Mouse (Mus musculus): ENCODE measurements around the gene Myh14.

The Myh14 gene

DNA sequence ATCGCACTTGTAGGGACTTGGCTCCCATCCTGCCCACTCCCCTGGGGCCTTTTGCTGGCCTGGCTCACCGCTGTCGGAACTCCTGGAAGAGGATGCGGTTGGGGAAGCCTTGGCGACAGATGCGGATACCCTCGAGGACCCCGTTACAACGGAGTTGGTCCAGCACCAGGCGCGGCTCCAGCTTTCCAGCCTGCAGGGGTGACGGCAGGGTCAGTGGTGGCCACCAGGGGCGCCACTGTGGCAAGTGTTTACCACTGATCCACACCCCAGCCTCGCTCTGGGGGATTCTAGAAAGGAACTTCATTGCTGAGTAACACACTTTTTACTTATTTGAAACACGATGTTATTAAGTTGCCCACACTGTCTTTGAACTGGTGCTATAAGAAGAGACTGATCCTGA is 37.2 kb downstream of the Myh14 start:
- peak in 1 of 2 experiments; percentile 65 for DNase-seq (ENCODE audit: low spot score in 2 of 2)

DNA sequence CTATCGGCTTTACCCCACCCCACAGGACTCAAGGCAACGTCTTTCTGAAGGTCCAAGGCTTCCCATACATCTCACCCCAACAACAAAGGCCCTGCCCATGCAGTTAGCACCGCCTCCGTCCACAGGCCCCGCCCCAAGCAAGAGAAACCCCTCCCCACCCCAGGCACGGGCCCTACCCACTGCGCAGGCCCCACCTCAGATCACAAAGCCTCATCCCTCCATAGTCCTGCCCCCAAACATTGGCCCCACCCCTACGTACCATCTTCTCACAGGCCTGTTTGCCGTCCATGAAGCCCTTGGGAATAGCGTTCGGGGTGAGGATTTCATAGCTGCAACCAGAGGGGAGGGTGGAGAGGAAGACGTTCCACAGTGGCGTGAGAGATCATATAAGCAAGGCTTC is 38.0 kb downstream of the Myh14 start:
- DNase-seq (ENCODE audit: low spot score in 2 of 2): no peak

DNA sequence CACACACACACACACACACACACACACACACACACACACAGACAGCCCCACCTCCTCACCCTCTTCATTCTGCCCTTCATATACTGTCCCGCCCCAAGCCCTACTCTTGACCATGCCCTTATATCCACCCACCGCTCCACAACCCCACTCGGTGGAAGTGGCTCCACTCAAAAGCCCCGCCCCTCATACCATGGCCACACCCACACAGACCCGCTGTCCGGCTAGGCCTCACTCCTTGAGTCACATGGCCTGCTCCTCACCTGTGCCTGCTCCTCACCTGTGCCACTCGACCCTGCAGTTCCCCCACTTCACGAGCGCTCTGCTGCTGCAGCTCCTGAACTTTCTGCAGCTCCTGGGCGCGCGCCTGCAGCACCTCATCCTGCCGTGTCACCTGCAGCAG is 40.2 kb downstream of the Myh14 start:
- no peak for DNase-seq (ENCODE audit: low spot score in 2 of 2)

DNA sequence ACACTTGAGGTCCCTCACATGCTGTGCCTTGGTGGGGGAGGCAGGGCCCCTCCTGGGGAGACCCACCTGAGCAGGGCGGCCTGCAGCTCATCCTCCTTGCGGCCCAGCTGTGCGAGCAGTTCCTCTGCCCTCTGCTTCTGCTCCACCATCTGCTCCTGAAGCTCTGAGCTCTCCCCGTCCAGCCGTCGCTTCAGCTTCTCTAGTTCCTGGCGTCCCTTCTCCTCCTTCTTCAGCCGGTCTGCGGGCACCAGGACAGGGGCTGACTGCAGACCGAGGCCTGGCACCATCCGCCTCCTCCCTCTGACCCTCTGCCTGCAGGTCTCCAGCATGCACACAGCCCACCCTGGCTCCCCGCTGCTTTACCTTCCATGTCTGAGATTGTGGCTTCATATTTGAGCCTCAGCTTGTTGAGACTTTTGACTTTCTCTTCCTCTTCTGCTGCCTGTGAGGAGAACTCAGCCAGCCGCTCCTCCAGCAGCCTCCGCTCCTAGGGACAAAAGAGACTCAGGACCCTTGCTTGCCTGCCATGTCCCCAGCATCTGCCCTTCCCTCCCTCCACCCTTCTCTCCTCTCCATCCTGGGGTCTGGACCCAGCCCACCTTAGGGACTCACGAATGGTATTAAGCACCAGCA is 42.1 kb downstream of the Myh14 start:
- DNase-seq (ENCODE audit: low spot score in 2 of 2): no peak

DNA sequence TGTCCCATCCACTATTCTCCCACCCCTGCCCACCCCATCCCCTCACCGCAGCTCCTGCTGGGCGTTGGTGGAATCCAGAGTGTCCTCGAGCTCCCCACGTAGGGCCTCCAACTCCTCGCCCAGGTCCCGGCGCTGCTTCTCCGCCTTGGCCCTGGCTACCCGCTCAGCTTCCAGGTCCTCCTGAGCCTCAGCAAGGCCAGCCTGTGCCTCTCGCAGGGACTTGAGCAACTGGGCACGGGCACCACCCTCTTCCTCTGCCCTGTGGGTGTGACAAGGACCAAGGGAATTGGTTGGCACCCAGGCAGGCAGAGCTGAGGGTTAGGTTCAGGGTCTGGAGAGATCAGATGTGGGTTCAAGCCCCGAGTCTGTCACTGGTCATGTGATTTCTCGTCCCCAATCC is 43.7 kb downstream of the Myh14 start:
- DNase-seq (ENCODE audit: low spot score in 2 of 2): no peak

DNA sequence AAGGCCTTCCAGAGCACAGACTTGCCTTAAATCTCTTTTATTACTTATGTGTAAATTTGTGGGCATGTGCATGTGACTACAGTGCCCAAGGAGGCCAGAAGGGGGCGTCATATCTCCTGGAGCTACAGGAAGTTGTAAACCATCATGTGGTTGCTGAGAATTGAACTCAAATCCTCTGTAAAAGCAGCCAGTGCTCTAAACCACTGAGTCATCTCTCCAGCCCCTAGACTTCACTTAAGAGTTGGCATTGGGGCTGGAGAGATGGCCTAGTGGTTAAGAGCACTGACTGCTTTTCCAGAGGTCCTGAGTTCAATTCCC is 44.6 kb downstream of the Myh14 start:
- no peak for DNase-seq (ENCODE audit: low spot score in 2 of 2)

DNA sequence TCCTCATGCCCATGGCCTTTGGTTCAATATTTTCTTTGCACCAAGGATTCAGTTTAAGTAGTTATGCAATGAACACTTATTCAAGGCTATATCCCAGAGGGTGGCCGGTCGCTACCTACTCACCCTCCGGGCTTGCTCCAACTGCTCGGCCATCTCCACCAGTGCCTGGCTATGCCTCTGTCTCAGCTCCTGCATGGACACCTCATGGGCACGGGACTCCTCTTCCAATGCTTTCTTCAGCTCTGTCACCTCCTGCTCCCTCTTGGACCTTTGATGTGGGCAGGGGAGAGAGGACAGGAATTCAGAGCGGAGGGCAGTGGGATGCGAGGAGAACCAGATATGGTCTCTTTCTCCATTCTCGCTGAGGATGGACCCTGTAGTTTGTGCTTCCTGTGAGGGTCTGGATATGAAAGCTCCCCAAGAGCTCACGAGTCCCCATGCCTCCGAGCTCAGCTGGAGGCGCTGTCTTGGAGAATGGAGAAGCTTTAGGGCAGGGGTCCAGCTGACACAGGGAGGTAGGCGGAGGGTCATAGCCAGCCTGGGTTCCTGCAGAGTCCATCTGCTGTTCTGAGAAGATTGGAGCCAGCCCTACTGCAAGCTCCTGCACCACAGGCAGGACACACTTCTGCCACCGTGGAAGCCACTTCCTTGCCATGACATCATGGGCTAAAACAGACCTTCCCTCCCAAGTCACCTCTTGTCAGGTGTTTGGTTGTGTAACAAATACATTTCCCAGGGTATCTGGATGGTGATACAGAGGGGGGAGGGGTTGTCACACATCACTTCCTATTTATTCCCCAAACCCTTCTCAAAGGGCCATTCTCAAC is 45.2 kb downstream of the Myh14 start:
- DNase-seq (ENCODE audit: low spot score in 2 of 2): no peak

DNA sequence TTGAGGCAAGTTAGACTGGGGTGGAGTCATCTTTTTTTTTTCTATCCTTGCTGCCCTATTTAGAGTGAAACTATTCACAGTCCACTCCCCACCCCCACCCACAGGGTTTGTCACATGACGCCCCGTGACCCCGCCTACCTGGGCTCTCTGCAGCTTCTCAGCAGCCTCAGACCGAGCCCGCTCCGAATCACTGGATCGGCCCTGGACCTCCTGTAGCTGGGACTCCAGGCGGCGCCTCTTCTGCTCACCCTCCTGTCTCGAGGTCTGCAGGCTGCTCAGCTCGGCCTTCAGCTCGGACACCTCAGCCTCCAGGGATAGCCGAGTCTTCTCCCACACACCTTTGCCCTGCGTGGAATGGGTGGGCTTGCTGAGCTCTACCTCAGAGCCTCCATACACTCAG is 45.8 kb downstream of the Myh14 start:
- DNase-seq (ENCODE audit: low spot score in 2 of 2): no peak

DNA sequence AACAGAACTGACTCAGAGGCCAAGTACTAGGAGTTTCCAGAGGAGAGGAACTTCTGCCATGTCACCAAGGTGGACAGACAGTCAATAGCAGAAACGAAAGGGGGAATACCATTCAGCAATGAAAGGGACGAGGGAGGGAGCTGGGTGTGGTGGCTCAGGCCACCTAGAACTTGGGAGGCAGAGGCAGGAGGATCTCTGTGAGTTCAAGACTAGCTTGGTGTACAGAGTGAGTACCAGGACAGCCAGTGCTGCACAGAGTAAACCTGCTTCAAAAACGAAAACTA is 46.2 kb downstream of the Myh14 start:
- no peak for DNase-seq (ENCODE audit: low spot score in 2 of 2)

DNA sequence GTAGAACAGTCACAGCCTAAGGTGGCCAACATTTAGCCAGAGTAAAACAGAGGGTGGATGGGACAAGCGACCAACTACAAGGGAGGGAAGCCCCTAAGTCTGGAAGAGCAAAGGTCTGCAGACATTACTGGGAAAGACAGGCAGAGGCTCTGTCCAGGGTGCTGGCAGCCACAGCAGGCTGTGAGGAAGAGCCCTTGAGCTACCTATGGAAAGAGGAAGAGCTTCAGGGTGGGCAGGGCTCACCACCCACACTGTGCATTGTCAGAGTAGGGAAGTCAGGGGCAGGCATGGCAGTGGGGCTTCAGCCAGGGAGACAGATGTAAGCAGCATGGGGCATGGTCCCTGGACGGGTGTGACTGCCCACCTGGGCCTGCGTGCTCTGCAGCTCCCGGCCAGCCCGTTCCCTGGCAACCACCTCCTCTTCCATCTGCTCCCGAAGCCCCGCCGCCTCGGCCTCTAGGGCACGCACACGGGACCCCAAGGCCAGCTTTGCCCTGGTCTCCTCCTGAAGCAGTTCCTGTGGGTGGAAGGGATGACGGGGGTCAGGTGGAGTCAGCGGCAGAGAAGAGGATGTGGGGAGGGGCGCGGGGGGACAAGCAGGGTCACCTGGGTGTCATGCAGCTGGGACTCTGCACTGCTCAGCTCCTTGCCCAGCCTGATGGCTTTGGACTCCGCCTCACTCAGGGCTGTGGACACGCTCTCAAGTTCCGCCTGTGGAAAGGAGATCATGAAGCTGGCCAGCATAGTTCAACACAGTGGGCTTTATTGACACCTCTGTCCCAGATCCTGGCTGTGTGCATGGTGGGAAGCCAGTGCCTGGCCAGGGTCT is 46.7 kb downstream of the Myh14 start:
- DNase-seq (ENCODE audit: low spot score in 2 of 2): no peak

DNA sequence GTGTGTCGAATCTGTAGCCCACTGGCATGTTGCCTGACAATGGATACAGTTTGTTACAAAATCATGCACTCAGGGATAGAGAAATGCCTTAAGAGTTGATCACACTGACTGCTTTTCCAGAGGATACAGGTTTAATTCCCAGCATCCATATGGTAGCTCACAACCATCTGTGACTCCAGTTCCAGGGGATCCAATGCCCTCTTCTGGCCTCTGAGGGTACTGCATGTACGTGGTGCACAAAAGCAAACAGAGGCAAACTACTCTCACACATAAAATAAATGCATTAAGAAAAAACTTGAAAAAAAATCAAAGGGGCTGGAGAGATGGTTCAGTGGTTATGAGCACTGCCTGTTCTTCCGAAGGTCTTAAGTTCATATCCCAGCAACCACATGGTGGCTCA is 53.6 kb downstream of the Myh14 start:
- DNase-seq (ENCODE audit: low spot score in 2 of 2): no peak

DNA sequence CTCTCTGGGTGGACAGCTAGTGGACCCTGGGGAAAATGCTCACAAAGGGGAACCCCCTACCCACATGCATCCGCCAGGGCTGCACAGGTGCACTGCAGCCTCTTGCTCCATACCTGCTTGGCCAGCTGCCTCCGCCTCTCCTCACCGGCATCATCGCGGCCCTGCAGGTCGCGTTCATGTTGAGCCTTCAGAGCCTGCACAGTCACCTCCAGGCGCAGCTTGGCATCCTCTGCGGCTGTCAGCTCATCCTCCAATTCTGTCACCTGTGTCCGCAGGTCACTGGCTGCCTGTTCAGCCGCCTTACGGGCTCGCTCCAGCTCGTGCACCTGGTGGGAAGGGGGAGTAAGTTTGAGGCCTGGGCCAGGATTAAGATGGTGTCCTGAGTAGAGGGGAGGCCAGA is 54.7 kb downstream of the Myh14 start:
- DNase-seq (ENCODE audit: low spot score in 2 of 2): no peak

DNA sequence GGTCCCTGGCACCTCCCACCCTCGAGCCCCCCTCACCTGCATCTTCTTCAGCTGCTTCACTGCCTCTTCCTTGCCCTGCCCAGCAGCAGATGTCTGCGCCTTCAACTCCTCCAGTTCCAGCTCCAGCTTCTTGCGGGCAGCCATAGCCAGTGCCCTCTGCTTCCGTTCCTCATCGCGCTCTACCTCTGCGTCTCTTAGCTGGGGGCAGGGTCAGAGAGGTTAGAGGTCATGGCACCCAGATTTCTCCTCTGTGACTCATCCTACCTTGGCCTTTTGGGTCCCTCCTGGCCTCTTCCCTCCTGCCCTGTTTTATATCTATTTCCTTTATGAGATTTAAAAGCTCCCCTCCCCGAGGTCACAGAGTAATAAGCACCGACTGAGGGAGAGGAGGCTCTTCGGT is 55.3 kb downstream of the Myh14 start:
- DNase-seq (ENCODE audit: low spot score in 2 of 2): no peak

DNA sequence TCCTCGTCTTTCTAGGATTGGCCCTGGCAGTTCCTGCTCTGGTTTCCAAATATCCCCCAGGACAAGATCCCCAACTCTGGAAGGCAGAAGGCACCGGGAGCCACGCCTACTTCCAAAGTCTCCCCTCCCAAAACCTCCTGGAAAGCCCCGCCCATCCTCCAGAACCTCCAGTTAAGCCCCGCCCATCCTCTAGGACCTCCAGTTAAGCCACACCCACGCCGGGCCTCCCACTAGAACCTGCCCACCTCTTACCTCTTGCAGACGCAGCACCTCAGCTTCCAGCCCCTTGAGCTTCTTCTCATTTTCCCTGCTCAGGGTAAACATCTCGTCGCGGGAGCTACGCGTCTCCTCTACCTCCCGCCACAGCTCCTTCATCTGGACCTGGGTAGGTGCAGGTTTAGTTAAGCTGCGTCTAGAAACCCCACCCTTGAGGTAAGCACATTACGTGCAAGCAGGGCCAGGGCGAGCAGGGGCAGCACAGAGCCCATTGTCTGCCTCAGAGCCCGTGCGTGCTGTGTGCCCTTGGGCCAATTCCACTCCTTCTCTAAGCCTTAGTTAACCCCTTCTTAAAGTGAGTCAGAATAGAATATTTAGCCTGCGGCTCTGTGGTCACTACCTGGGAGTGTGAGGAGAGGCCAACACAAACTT is 56.5 kb downstream of the Myh14 start:
- no peak for DNase-seq (ENCODE audit: low spot score in 2 of 2)

DNA sequence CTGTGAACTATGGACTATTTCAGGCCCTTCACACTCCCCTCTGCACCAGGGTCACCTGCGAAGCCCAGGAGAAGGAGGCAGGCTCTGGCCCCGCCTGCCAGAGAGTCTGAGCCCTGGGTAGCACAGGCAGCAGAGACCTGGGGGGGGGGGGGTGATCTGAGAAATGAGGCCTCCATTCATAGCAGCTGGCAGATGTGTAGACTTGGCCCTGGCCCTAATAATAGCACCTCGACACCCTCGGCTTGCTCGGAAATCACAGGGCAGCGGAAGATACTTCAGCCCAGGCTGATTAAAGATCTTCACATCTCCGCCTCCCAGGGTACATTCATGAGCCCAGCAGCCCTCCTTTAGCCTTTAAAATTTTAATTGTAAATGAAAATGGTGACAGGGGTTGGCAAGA is 58.5 kb downstream of the Myh14 start:
- no peak for DNase-seq (ENCODE audit: low spot score in 2 of 2)

DNA sequence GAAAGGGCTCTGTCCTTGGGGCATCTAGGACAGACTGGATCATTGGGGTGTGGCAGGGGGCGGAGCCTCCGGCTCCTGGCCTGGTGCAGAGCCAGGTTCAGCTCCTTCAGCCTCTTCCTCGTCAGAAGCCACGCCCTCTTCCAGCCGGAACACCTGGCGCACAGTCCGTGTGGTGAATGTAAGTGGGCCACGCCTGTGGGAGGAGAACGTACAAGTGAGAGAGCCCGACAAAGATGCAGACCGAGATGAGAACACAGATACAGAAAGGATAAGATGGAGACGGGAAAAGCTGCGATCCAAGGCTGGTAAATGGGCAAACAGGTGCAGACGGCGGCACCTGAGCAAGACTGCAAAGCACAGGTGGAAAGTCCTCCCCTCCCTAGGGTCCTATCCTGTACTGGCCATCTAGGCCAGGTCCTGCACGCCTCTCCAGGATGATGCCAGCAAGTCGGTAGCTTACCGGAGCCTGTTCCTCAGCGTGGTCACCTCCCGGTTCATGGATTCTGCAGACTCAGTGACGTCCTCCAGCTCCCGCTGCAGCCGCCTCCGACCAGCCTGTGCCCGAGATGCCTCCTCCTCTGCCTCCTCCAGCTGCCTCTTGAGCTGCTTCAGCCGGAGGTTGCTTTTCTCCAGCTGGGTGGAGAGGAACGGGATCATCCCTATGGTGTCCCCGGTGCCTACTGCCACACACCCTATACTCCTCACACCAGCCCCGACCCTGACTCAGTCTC is 64.3 kb downstream of the Myh14 start:
- DNase-seq (ENCODE audit: low spot score in 2 of 2): no peak

DNA sequence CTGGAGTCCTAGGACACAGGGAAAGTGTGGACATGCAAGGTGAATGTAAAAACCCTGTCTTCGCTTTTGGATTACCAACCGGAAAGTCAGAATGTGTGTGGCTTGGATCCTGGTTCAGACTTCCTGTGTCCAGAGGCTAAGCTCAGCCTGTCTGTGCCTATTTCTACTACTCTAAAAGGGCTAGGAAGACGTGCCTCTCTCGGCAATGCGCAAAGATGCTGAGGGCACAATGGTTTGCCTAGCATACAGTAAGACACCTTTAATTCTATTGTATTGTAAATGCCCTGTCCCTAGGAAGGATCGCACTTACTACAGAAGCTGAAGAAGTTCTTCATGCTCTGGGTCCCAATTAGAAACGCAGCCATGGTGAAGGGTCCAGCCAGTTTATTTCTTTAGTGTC is 65.2 kb downstream of the Myh14 start:
- no peak for DNase-seq (ENCODE audit: low spot score in 2 of 2)

DNA sequence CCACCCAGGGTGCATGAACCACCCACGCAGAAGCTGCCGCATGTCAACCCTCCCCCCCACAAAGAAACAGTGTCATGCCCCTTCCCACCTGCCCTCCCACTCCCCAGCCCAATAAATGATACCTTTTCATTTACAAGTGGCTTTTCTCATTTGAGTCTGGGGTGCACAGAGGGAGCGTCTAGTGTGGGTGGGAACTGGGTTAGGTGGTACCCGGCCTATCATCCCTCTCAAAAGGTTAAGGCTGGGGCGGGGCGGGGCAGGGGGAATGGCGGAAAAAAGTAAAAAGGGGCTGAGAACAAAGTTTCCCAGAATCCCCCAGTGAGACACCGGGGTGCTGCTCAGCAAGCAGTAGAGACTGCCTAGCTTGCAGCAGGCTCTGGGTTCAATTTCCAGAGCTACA is 66.0 kb downstream of the Myh14 start:
- DNase-seq (ENCODE audit: low spot score in 2 of 2): no peak

DNA sequence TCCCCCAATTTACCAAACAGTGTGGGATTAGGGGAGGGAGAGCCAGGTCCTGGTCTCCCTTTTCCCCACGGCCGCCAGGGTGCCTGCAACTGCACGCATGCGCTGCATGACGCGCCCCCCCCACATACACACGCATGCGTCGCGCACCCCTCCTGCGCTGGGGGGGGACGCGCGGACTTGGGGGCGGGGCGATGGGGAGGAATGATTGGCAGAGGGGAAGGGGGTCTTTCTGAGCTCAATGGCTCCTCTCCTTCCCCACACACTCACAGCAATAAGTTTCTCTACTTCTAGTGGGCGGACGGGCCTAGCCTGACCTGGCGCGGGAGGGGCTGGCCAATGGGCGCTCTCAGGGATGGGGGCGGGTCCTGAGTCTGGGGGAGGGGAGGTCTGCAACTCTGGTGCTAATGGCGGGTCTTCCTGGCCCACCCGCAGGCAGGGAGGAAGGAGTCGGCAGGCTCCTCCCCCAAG is 66.5 kb downstream of the Myh14 start:
- DNase-seq (ENCODE audit: low spot score in 2 of 2): no peak

DNA sequence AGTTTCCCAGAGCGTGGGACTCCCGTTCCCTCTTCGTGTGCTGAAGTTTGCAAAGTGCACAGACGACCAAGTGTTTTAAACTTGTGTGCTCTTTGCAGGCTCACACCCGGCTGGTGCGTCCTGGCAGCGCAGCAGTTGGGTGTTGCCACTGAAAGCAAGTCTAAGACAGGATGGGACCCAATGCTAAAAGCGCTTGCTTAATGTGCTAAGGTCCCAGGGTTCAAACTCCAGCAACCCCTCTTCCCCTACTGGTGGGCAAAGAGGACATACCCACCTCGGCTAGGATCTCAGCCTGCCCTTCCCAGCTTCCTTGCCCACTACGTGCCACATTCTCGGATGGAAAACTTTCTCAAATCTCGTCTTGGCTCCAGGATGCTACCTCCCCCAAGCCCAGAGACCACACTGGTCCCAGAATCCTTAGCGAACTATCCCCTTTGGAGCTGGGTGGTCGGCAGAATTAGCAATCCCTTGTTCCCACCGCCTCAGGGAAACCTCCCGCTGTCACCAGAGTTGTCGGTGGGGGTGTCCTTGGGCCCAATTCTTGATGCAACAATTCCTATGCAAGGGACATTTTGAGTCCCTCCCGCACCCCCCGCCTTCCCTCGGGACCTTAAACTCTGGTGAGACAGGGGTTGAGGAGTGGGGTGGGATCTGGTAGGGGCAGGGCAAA is 67.3 kb downstream of the Myh14 start:
- no peak for DNase-seq (ENCODE audit: low spot score in 2 of 2)

DNA sequence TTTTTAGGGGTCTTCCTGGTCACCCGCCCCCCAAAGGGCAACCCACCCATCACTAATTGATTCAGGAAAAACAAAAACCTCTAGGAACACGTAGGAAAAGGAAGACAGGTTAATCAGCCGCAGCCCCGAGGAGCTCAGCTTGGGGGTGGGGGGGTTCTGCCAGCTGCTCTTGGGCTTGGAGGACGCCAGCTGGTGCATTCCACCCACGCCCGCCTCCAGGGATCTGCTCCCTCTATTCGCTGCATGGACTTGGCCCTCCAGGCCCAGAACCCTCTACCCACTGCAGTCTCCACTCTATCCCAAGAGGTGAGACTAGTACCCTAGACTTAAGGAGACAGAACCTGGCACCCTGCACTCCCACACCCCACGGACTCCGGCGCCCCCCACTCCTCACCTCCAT is 68.2 kb downstream of the Myh14 start:
- no peak for DNase-seq (ENCODE audit: low spot score in 2 of 2)

Measured in spleen, postnatal 4 days (tissue).